Mouse (Mus musculus) brain, adult 2 months (tissue): ENCODE measurements around the gene Nsun7.
A peak's percentile ranks its signal among the peaks of the same experiment; 100 is the strongest.

Experiments
- DNase-seq: peaks from one replicate; pipeline ENCODE4 v3.0.0; 2011; ENCODE audit warnings: low read depth, low spot score

Nsun7 gene

GRCm38 (mm10) chr5:66337025-66337968 is 77.6 kb downstream of the Nsun7 start:
- peak; percentile 61 for DNase-seq

GRCm38 (mm10) chr5:66337969-66338345 is 78.3 kb downstream of the Nsun7 start:
- DNase-seq: peak; percentile 78

GRCm38 (mm10) chr5:66338583-66338982 is 78.9 kb downstream of the Nsun7 start:
- peak; percentile 48 for DNase-seq

- no peak for DNase-seq
Measured at GRCm38 (mm10) chr5:66340356-66341102, 80.8 kb downstream of the Nsun7 start.

GRCm38 (mm10) chr5:66341848-66342247 is 82.2 kb downstream of the Nsun7 start:
- DNase-seq: no peak

GRCm38 (mm10) chr5:66342285-66342684 is 82.6 kb downstream of the Nsun7 start:
- DNase-seq: no peak

- DNase-seq: no peak
Measured at GRCm38 (mm10) chr5:66344182-66344581, 84.5 kb downstream of the Nsun7 start.

- no peak for DNase-seq
Measured at GRCm38 (mm10) chr5:66345140-66345539, 85.4 kb downstream of the Nsun7 start.

GRCm38 (mm10) chr5:66346756-66347155 is 87.1 kb downstream of the Nsun7 start:
- DNase-seq: no peak
